ENCODE assay signal across 28 mouse cellular contexts in the genomic region with DNA sequence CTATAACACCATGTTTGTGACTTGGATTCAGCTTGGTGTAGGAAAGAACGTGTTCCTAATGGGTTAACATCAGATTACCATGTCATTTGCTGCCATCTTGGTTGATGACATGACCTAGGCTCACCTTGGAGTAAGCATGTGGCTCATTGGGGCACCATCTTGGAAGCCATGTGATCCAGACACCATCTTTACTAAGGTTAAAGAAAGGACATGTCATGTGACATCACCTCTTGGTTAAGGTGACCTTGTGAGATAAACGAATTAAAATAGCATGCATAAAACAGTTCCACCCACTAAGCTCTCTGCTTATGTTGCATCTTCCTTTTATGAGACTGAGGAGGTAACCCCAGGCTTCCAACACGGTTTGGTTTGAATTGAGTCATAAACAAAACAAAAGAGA. TPM values are rescaled to one million over a fixed set of nuclear protein-coding genes. Genes with fewer than 3 reads are reported as not detected.
DNase-seq lines count a peak whose midpoint lies in the region; ATAC-seq and TF ChIP-seq lines count a peak whose summit lies in the region.
"Had no signal": no experiment of that assay in that cellular context is flagged by ENCODE, and none has a peak within 500 bp of the region (broad histone marks: within the 10 kb centered on the region; RNA-seq: fewer than 3 reads in every experiment).

No protein-coding gene starts in this region.

- no peaks in the 10 kb centered on the region for H3K9me3 ChIP-seq in ES-E14 (ENCODE audit: control insufficient read depth, insufficient read depth, low read depth, low read length)
- no peaks in the 10 kb centered on the region for H3K9me3 ChIP-seq in hindbrain, embryonic 14.5 days (ENCODE audit: control insufficient read depth, low read length)

- peaks cover 10 to 30% of the 10 kb centered on the region in 2 experiments for H3K4me1 ChIP-seq in ES-E14 (ENCODE audit: control insufficient read depth in 2 of 2, insufficient read depth in 2 of 2, low read length in 2 of 2, poor library complexity in 1 of 2)
- no peaks in the 10 kb centered on the region; the same call in 1 of the 2 replicates for H3K4me1 ChIP-seq in hindbrain, embryonic 14.5 days (replicated peaks; ENCODE audit: control insufficient read depth, insufficient read depth, low read length)

- H3K4me3 ChIP-seq in ES-E14 (ENCODE audit: insufficient read depth in 1 of 2, low read depth in 1 of 2, low read length in 2 of 2, poor library complexity in 1 of 2, severe bottlenecking in 1 of 2), result no peak overlapping the region
- H3K4me3 ChIP-seq in hindbrain, embryonic 14.5 days (replicated peaks; ENCODE audit: low read length), result no peak overlapping the region

- no peak for ATAC-seq in hindbrain, embryonic 14.5 days (ENCODE audit: low FRiP score)
- ATAC-seq: activated CD4-positive, CD25-positive, alpha-beta regulatory T cell, adult 4 months; CD4-positive, CD25-positive, alpha-beta regulatory T cell, adult 4 months; Patski had no signal

- DNase-seq in ES-CJ7 (ENCODE audit: low read depth, low spot score) (peak; percentile 93), ES-E14 (ENCODE audit: low read depth, low spot score) (peak; percentile 56), R1 (ENCODE audit: low read depth, low spot score) (peak; percentile 97), ZHBTc4 (ENCODE audit: low read depth, low spot score) (peak; percentile 87)
- DNase-seq in spleen, adult 18-20 months, result no peak
- no peak for DNase-seq in hindbrain, embryonic 14.5 days (ENCODE audit: low spot score)
- no peak for DNase-seq in thymus, postnatal 25 days
- DNase-seq in embryo, embryonic 10.5 days (ENCODE audit: low spot score), result no peak
- DNase-seq: adrenal gland, adult 2 months; adrenal gland, adult 8-10 months; adrenal gland, postnatal 10 days; adrenal gland, postnatal 14 days; adrenal gland, postnatal 25 days; adrenal gland, postnatal 36 days; B cell, adult 2 months; cerebellum, adult 11 months; cerebellum, adult 11-12 months; cerebellum, adult 18-20 months; cerebellum, adult 2 months; cerebellum, adult 8-10 months; cerebellum, adult 9-10 months had no signal

- WGBS in hindbrain, embryonic 14.5 days, result 85% methylated on average over 3 of the region's 3 CpGs

- H3K4me2 ChIP-seq in hindbrain, embryonic 14.5 days (replicated peaks), result no peak overlapping the region

- in situ Hi-C loops in ES-E14 (cut with MboI; ENCODE audit: low sequenced_read_pairs in 2 of 2, unreplicated experiment in 2 of 2), result no loop called here

- no peaks in the 10 kb centered on the region for H3K36me3 ChIP-seq in ES-E14 (ENCODE audit: control insufficient read depth, insufficient read depth, low read length, poor library complexity, severe bottlenecking)
- H3K36me3 ChIP-seq in hindbrain, embryonic 14.5 days (replicated peaks; ENCODE audit: control insufficient read depth, insufficient read depth), result no peaks in the 10 kb centered on the region
- H3K36me3 ChIP-seq: G1E had no signal

- no peaks in the 10 kb centered on the region for H3K27me3 ChIP-seq in hindbrain, embryonic 14.5 days (ENCODE audit: control insufficient read depth, insufficient read depth, low read length)
- H3K27me3 ChIP-seq: CH12.LX, Patski had no signal

- H3K9ac ChIP-seq in ES-E14 (ENCODE audit: insufficient read depth, low read depth, low read length, poor library complexity, severe bottlenecking), result no peak overlapping the region
- no peak overlapping the region for H3K9ac ChIP-seq in hindbrain, embryonic 14.5 days

- H3K27ac ChIP-seq in ES-E14 (ENCODE audit: insufficient read depth, low read depth, low read length, poor library complexity, severe bottlenecking), result no peak overlapping the region
- H3K27ac ChIP-seq in hindbrain, embryonic 14.5 days, result no peak overlapping the region

TF ChIP-seq in ES-E14, 5 proteins besides CTCF, POLR2A, EP300 and RAD21:
- TF ChIP-seq MAFK (IDR thresholded peaks at IDR 0.05; ENCODE audit: insufficient read depth, low read depth, low read length) (no peak), HCFC1 (IDR thresholded peaks at IDR 0.05; ENCODE audit: borderline replicate concordance, insufficient read depth, low read length) (no peak), CHD2 (IDR thresholded peaks at IDR 0.05; ENCODE audit: low read depth, low read length) (no peak), ZC3H11A (IDR thresholded peaks at IDR 0.05; ENCODE audit: borderline replicate concordance, low read depth, low read length) (no peak), ZNF384 (IDR thresholded peaks at IDR 0.05; ENCODE audit: low read depth, low read length) (no peak)

RNA-seq across cellular contexts. Expression of a gene that starts 23.5 kb away (rescaled TPM):
- total RNA-seq in ES-E14 (2012; rRNA removed), result 22.5 and 26.4 TPM in 2 replicates
- polyA plus RNA-seq in hindbrain, embryonic 14.5 days (2014; fragmentation: Nextera tagmentation; extraction: Ambion mirVana), result 9.7 and 9.9 TPM in 2 replicates
- total RNA-seq: adrenal gland, postnatal 25 days; adrenal gland, postnatal 36 days; CH12.LX; MEL had no signal
- polyA plus RNA-seq: activated CD4-positive, CD25-positive, alpha-beta regulatory T cell, adult 4 months; adrenal gland, adult 2 months; C2C12; CD4-positive, CD25-positive, alpha-beta regulatory T cell, adult 4 months; G1E had no signal

Comparison
In these comparisons a context has a peak if more than half of its experiments do, and no peak if none do; other contexts are left out.
1. DNase-seq: peak in ES-CJ7 (single experiment), ES-E14 (single experiment), R1 (single experiment) and ZHBTc4 (single experiment); none in spleen, adult 18-20 months (0 of 2), hindbrain, embryonic 14.5 days (single experiment), thymus, postnatal 25 days (single experiment) and embryo, embryonic 10.5 days (single experiment).